Mouse (Mus musculus) cerebellum, adult 9-11 months (tissue): ENCODE measurements around the gene Ccr1l1.

Source experiments
- DNase-seq: peaks from one replicate; pipeline ENCODE4 v3.0.0; 2022

Ccr1l1 gene

GRCm38 (mm10) chr9:123957911-123958413 lies 20.2 kb downstream of the Ccr1l1 start:
- DNase-seq: no peak

DNA sequence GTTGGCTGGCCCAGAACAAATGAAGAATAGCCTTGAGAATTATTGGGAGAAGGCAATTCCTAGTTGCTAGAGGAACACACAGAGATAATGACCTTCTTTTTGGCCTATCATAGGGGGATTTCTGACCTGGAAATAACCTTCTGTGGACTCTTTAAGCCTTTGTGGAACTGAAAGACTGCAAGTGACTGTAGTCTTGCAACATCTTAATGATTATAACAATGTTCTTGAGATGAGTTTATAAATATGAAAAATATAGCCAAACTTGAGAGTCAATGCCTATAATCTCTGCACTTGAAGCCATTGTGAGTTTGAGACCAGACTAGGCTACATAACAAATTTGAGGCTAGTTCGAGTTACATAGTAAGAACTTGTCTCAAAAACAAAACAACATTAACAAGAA lies 21.3 kb downstream of the Ccr1l1 start:
- no peak for DNase-seq

GRCm38 (mm10) chr9:123953551-123953950 lies 24.7 kb downstream of the Ccr1l1 start:
- DNase-seq: no peak

- no peak for DNase-seq
These were observed 27.0 kb downstream of the Ccr1l1 start for GRCm38 (mm10) chr9:123951176-123951575.

GRCm38 (mm10) chr9:123949432-123949831 lies 28.8 kb downstream of the Ccr1l1 start:
- no peak for DNase-seq

- DNase-seq: no peak
These were observed 30.4 kb downstream of the Ccr1l1 start for GRCm38 (mm10) chr9:123947815-123948214.

- no peak for DNase-seq
These were observed 36.2 kb downstream of the Ccr1l1 start for GRCm38 (mm10) chr9:123942025-123942424.

DNA sequence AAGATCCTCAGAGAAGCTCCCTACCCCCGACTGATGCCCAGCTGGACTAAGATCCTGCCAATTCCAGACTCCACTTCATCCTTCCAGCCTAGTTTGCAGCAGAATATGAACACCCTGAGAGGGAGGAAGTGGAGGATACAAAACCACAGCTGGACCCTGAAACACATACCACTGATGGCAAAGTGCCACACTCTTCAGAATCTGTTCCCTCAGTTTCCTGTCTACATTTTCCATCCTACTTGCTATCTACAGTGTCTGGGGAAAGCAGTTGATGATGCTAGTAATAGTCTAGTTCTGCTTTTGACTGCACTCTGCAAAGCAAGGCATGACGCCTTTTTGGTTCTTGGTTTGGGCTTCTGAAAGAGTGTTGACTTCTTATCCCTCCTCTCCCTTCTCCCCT lies 36.9 kb downstream of the Ccr1l1 start:
- DNase-seq: no peak

DNA sequence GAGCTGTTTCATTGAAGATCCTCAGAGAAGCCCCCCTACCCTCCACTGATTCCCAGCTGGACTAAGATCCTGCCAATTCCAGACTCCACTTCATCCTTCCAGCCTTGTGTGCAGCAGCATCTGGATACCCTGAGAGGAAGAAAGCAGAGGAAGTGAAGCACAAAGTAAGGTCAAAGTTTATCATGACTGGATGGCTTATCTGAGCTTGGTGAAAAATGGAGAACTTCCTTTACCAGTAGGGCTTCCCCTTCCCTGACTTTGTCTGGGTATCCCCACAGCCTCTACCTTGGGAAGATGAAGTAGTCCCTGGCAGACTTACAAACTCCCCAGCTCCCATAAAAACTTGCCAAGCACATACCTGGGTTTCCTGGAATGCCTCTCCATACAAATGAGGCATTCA lies 37.6 kb downstream of the Ccr1l1 start:
- no peak for DNase-seq

DNA sequence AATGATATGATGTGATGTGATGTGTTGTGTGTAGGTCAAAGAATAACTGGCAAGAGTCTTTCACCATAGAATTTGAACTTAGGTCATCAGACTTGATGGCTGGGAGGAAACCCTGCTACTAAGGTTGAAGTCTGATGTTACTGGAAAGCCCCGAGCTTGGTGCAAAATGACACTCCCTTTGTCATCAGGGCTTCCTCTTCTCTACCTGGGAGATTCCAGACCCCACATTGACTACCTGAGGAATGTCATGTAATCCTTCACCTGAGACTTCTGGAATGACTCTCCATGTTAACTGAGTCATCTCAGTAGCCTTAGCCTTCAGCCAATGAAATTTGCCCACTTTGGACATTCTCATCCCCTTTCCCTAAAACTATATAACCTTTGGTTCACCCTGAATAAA lies 38.0 kb downstream of the Ccr1l1 start:
- no peak for DNase-seq

- no peak for DNase-seq
These were observed 40.2 kb downstream of the Ccr1l1 start for GRCm38 (mm10) chr9:123937989-123938388.

- no peak for DNase-seq
These were observed 41.5 kb downstream of the Ccr1l1 start for GRCm38 (mm10) chr9:123936604-123937280.

- DNase-seq: no peak
These were observed 42.4 kb downstream of the Ccr1l1 start for GRCm38 (mm10) chr9:123935776-123936175.

DNA sequence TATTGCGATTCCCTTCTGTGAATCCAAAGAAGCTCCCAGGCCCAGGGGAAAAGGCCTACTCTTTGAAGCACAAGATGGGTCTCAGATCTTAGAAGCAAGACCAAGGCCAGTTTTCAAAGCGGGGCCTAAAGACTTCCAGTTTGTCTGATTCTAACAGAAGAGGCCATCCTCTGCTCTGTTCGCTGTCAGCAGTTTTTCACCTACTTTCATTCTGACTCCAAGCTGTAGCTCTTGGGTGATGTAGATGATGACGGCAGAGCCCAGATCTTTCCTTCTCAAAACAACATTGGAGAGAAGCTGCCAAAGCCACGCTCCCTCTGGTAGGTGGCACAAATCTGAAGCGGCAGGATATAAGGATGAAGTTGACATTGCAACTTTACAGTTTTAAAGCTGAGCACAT lies 42.9 kb downstream of the Ccr1l1 start:
- DNase-seq: no peak

GRCm38 (mm10) chr9:123933716-123934445 lies 44.3 kb downstream of the Ccr1l1 start:
- no peak for DNase-seq

GRCm38 (mm10) chr9:123932911-123933675 lies 45.1 kb downstream of the Ccr1l1 start:
- DNase-seq: no peak

DNA sequence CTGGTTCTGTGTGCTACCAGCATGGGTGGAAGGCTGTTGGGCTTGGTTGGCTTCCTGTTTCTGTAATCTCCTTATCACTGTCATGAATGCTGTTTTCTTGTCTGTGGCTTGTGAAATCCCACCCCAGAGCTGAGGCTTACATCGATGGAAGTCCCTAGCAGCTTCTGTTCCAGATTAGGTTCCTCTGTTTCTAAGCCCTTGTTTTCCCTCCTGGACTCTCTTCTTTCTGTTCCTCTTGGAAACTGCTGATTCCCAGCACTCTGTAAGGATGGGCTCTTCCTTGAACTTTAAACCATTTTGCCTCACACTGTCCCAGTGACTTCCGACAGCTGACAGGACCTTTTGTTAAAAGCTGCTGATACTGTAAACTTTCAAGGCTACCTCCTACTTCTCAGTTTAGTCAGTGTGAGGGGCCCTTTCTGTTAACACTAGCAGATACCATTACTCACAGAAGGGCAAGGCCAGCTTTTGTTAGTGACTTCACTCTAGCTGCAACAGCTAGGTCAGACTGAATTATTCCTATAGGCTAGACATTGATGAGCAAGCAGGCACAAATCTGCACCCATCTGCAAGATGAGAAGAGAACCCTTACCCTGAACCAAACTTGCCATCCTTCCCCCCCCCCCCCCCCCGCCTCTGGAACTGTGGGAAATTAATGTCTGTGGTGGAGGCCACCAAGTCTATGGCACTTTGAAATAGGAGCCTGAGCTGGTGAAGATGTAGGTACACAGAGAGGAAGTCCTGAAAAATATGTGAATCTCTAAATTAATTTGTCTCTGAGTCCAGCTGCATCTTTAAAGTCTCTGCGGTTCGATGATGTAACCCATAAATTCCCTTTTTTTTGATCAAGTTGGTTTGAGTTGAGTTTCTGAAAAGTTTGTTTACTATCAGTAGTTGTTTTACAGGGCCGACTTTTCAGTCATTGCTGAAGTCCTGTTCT lies 46.2 kb downstream of the Ccr1l1 start:
- DNase-seq: no peak

DNA sequence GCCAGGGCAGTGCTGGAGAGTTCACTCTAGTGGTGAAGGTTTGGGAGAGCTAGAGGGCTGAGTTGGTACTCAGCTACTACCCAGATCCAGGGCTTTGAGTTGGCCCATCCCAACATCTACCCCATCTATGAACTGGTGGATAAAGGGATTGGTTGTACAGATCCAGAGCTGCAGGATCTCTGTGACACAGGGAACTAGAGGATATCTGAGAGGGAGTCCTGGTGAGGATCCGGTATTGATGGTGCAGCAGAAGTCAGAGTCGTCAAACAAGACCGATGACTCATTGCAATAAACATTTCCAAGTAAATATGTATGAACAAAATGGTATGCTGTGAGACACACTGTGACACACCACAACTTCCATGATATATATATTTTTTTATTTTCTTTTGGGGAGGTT lies 47.3 kb downstream of the Ccr1l1 start:
- no peak for DNase-seq

DNA sequence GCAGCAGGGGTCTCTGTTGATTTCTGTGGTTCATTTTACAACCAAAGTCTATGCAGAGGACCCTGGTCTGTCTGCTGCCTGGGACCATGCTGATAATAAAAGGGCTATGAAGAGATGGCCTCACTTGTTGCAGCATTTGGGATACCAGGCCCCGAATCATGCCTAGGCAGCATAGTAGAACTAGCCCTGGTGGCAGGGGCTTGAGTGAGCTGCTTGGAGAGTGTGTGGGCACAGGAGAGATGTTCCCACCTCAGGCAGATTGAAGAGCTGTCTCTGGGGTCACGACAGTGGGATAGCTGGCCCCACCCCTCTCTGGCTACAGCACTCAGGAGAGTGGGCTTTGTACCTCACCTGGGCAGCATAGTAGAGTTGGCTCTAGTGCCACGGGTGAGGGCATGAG lies 47.7 kb downstream of the Ccr1l1 start:
- no peak for DNase-seq

- DNase-seq: no peak
These were observed 48.3 kb downstream of the Ccr1l1 start for GRCm38 (mm10) chr9:123929936-123930335.

DNA sequence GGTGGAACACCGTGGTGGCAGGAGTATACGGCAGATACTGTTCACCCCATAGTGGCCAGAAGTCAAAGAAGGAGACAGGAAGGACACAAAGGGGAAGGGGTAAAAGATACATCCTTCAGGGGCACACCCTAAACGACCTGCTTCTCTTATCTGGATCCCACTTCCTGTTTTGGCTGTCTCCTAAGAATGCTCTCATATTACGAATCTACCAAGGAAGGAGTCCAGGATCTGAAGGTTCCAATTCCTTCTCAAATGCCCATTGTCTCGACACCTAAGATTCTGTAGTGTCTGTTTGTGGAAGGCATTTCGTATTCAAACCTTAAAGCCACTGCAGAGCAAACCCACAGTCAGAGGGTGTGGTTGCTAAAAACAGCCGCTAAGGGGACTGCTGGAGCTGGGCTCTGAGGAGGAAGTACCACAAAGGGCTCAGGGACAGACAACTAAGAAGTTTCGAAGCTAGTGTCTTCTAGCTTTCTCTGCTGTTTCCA lies 49.4 kb downstream of the Ccr1l1 start:
- DNase-seq: no peak

- DNase-seq: no peak
These were observed 50.0 kb downstream of the Ccr1l1 start for GRCm38 (mm10) chr9:123928118-123928758.
